Mouse (Mus musculus): ENCODE measurements around the gene Fgfr2.

Fgfr2 gene

DNA sequence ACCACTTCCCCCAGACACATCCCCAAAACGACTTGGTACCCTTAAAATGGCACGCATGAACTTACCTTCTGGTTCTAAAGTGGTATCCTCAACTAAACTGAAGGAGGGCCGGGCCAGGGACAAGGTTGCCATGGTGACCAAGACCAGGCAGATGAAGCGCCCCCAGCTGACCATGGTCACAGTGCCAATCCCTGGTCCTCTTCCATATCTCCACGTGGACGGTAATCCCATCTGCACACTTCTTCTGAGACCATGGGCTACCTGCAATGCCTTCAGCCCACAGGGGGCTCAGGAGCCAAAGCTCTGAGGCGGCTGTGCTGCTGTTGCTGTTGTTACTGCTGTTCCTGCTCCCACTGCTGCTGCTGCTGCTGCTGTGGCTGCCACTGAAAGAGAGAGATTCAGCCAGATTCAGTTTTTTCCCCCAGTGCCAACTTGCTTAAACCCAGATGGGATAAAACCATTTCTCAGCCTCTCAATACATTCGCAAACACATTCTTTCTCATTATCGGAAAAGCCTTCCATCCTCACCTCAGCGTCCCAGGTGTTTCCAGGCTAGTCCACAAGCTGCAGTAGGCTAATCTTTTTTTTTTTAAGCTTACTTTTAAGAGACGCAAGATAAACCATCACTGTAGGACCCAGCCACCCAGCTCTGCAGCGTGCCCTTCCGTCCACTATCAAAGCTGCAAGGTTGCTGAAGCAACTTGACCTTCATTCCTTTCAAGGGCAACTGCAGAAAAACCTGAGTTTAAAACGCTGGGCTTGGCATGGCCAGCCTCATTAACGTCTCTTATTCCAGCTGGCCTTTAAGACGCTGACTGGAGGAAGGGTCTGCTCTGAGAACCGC is 2861.2 kb downstream of the Fgfr2 start:
- H3K4me3 ChIP-seq (replicated peaks; ENCODE audit: low read length), result no peak overlapping the region
- peaks cover 20% of the 10 kb centered on the region for H3K9me3 ChIP-seq (ENCODE audit: low read length)
- H3K36me3 ChIP-seq (ENCODE audit: insufficient read depth, low read length), result peaks cover 18% of the 10 kb centered on the region
- TF ChIP-seq NANOG (IDR thresholded peaks at IDR 0.05; ENCODE audit: borderline replicate concordance, low read length) (no peak), POU5F1 (IDR thresholded peaks at IDR 0.05; ENCODE audit: borderline replicate concordance, low read length) (no peak), CTCF (conservative IDR thresholded peaks at IDR 0.05; ENCODE audit: low read length) (no peak)
- peaks cover 88% of the 10 kb centered on the region for H3K4me1 ChIP-seq (replicated peaks; ENCODE audit: low read depth, low read length)
- H3K27me3 ChIP-seq (ENCODE audit: insufficient read depth, low read length), result peaks cover 79% of the 10 kb centered on the region

DNA sequence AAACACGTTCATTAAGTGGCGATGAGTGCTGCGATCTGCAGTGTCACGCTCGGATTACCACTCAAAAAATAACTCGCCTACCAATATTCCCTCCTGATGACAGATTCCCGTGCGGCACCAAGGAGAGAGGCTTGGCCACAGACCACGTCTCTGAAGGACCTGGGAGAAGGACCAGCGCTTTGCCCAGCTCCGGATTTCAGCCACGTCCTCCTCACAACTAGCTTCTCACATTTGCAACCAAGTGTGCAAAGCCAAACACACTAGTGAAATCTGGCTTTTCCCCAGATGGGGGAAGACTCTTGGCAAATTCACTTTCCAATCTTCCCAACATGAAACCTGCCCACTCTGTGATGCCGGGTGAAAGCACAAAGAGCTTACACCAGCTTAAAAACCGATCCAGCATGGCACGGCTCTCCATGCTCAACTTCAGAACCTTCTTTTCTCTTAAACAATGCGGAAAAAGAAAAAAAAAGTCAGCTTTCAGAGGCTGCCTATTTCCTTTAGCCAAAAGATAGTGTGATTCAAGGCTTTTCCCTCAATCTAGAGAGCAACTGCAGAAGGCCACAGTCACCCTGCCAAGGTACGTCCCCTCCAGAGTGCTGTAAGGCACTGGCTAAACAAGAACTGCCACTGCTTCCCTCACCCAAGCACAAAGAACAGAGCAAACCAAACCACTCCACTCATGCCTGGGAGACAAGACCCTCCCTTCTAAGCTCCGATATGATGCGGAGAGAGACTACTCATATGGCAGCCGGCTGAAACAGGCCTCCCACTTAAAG is 2862.1 kb downstream of the Fgfr2 start:
- peaks cover 20% of the 10 kb centered on the region for H3K9me3 ChIP-seq (ENCODE audit: low read length)
- no peak overlapping the region for H3K4me3 ChIP-seq (replicated peaks; ENCODE audit: low read length)
- TF ChIP-seq POU5F1 (IDR thresholded peaks at IDR 0.05; ENCODE audit: borderline replicate concordance, low read length) (no peak), NANOG (IDR thresholded peaks at IDR 0.05; ENCODE audit: borderline replicate concordance, low read length) (no peak), CTCF (conservative IDR thresholded peaks at IDR 0.05; ENCODE audit: low read length) (no peak)
- peaks cover 87% of the 10 kb centered on the region for H3K4me1 ChIP-seq (replicated peaks; ENCODE audit: low read depth, low read length)
- H3K36me3 ChIP-seq (ENCODE audit: insufficient read depth, low read length), result peaks cover 18% of the 10 kb centered on the region
- H3K27me3 ChIP-seq (ENCODE audit: insufficient read depth, low read length), result peaks cover 80% of the 10 kb centered on the region

GRCm38 (mm10) chr7:130260060-130260459 is 2863.1 kb downstream of the Fgfr2 start:
- H3K4me3 ChIP-seq (replicated peaks; ENCODE audit: low read length), result no peak overlapping the region
- peaks cover 77% of the 10 kb centered on the region for H3K27me3 ChIP-seq (ENCODE audit: insufficient read depth, low read length)
- TF ChIP-seq NANOG (IDR thresholded peaks at IDR 0.05; ENCODE audit: borderline replicate concordance, low read length) (no peak), POU5F1 (IDR thresholded peaks at IDR 0.05; ENCODE audit: borderline replicate concordance, low read length) (no peak), CTCF (conservative IDR thresholded peaks at IDR 0.05; ENCODE audit: low read length) (no peak)
- peaks cover 18% of the 10 kb centered on the region for H3K36me3 ChIP-seq (ENCODE audit: insufficient read depth, low read length)
- peaks cover 91% of the 10 kb centered on the region for H3K4me1 ChIP-seq (replicated peaks; ENCODE audit: low read depth, low read length)
- H3K9me3 ChIP-seq (ENCODE audit: low read length), result peaks cover 15% of the 10 kb centered on the region

DNA sequence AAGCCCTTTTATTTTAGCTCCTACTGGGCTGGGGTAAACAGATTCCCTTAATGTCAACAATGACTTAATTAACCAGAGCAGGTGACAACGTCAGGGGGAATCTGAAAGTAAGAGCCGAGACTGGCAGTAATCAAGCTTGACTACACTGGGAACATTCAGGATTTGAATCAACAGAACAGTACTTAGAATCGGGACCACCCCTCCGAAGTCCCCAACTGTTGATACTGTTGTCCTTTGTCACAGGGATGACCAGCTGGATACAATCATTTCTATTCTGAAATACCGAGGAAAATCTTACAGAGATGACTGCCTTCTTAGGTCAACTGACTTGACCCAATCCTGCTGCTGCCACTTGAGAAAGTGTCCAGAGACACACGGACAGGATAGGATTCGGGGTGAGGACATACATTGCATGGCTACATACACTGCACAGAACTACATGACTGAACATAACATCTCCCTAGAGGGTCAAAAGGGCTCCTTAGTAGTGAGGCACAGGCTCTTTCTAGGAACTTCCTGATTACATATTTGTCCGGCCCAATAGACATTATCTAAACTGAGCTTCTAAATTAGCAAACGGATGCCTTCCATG is 2864.3 kb downstream of the Fgfr2 start:
- Histone ChIP-seq H3K9me3 (ENCODE audit: low read length) (peaks cover 15% of the 10 kb centered on the region), H3K36me3 (ENCODE audit: insufficient read depth, low read length) (peaks cover 18% of the 10 kb centered on the region), H3K4me3 (replicated peaks; ENCODE audit: low read length) (no peak overlapping the region), H3K27me3 (ENCODE audit: insufficient read depth, low read length) (peaks cover 69% of the 10 kb centered on the region), H3K4me1 (replicated peaks; ENCODE audit: low read depth, low read length) (peaks cover 95% of the 10 kb centered on the region)
- TF ChIP-seq CTCF (conservative IDR thresholded peaks at IDR 0.05; ENCODE audit: low read length), result no peak
- no peak for TF ChIP-seq NANOG (IDR thresholded peaks at IDR 0.05; ENCODE audit: borderline replicate concordance, low read length)
- TF ChIP-seq POU5F1 (IDR thresholded peaks at IDR 0.05; ENCODE audit: borderline replicate concordance, low read length), result no peak

DNA sequence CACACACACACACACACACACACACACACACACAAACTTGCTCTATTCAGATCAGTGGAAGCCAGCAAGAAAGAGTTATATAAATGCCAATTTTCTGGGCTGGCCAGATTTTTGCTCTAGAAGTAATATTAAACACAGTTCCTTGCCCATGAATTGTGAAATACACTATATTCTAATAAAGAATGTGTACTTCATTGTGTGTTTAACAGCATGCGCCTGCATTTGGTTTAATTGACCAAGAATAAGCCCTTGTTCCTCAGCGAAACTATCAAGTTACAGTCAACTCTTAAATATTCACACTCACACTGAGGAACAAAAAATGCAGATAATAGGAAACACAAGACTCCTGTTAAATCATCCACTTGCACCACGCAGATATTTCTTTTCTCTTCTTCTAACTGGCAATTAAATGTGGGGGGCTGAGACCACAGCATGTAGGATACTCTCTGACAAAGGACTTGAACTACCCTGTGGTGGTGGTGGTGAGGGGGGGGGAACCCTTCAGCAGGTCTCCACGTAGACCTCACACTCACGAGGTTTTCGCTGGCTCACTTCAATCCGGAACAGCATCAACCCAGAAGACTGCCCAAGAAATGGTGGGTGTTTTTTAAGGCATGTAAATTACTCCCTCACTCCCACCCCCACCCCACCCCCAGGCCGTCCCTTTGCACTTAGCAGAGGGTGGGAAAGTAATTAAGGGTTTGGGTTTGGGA is 2865.0 kb downstream of the Fgfr2 start:
- TF ChIP-seq NANOG (IDR thresholded peaks at IDR 0.05; ENCODE audit: borderline replicate concordance, low read length) (no peak), CTCF (conservative IDR thresholded peaks at IDR 0.05; ENCODE audit: low read length) (no peak), POU5F1 (IDR thresholded peaks at IDR 0.05; ENCODE audit: borderline replicate concordance, low read length) (no peak)
- peaks cover 18% of the 10 kb centered on the region for H3K36me3 ChIP-seq (ENCODE audit: insufficient read depth, low read length)
- peaks cover 95% of the 10 kb centered on the region for H3K4me1 ChIP-seq (replicated peaks; ENCODE audit: low read depth, low read length)
- no peak overlapping the region for H3K4me3 ChIP-seq (replicated peaks; ENCODE audit: low read length)
- H3K27me3 ChIP-seq (ENCODE audit: insufficient read depth, low read length), result peaks cover 63% of the 10 kb centered on the region
- peaks cover 15% of the 10 kb centered on the region for H3K9me3 ChIP-seq (ENCODE audit: low read length)

DNA sequence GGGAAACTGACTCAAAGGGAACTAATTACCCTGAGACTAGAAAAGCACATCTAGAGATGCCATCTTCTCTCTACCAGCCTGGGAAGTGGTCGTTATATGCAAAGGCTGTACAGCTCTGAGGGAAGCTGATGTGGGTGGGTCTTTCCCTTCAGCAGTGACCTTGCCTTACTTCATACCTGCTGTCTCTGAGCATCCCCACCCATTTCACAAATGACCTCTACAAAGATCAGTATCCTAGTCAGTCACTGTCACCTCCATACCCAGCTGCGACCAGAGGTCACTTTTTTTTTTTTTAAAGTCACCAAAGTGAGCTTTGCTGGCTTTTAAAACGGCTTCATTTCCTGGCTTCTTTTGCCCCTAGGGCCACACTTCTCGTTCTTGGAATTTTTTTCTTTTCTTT is 2869.9 kb downstream of the Fgfr2 start:
- no peak for TF ChIP-seq NANOG (IDR thresholded peaks at IDR 0.05; ENCODE audit: borderline replicate concordance, low read length)
- TF ChIP-seq CTCF (conservative IDR thresholded peaks at IDR 0.05; ENCODE audit: low read length), result no peak
- TF ChIP-seq POU5F1 (IDR thresholded peaks at IDR 0.05; ENCODE audit: borderline replicate concordance, low read length), result no peak
- Histone ChIP-seq H3K4me1 (replicated peaks; ENCODE audit: low read depth, low read length) (peaks cover 97% of the 10 kb centered on the region), H3K4me3 (replicated peaks; ENCODE audit: low read length) (peak overlapping the region; percentile 62), H3K36me3 (ENCODE audit: insufficient read depth, low read length) (no peaks in the 10 kb centered on the region), H3K27me3 (ENCODE audit: insufficient read depth, low read length) (peaks cover 25% of the 10 kb centered on the region), H3K9me3 (ENCODE audit: low read length) (no peaks in the 10 kb centered on the region)

DNA sequence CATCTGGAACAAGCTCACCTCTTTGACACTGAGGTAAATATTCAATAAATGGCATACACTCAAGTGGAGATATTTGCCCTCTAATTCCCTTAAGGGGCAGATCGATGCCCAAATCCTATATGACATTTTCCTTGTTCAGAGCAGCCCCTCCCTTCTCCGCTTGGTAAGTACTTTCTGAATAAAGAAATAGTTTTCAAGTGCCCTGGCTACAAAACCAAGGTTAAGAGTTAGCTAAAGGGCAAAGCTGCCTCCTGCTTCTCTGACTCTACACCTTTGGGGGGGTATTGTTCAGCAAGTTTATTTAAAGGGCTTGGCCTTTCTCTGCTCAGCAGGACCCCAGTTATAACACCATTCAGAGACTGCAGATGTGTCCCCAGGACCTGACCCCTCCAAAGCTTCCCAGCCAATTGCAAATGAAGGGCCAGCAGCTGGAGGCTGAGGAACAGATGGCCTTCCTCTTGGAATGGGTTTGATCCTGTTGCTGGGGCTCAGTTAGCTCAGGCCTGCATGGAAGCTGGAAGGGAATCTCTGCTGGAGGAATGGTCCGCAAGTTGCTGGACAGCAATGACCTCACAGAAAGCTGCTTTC is 2871.1 kb downstream of the Fgfr2 start:
- Histone ChIP-seq H3K9me3 (ENCODE audit: low read length) (no peaks in the 10 kb centered on the region), H3K36me3 (ENCODE audit: insufficient read depth, low read length) (no peaks in the 10 kb centered on the region), H3K4me1 (replicated peaks; ENCODE audit: low read depth, low read length) (peaks cover 96% of the 10 kb centered on the region), H3K27me3 (ENCODE audit: insufficient read depth, low read length) (peaks cover 28% of the 10 kb centered on the region), H3K4me3 (replicated peaks; ENCODE audit: low read length) (peak overlapping the region; percentile 62)
- TF ChIP-seq CTCF (conservative IDR thresholded peaks at IDR 0.05; ENCODE audit: low read length), result no peak
- TF ChIP-seq NANOG (IDR thresholded peaks at IDR 0.05; ENCODE audit: borderline replicate concordance, low read length), result 0 out of 2 replicates have a peak, but pooled peaks have one; percentile 16

Measured in E14TG2a.4 (cell line).